Mouse (Mus musculus) adipose tissue, adult 10 weeks (tissue): Measurements from ENCODE around the gene Pmfbp1. TPM values are rescaled to one million over a fixed set of nuclear protein-coding genes. Genes with fewer than 3 reads are reported as not detected.

Experiments used
- polyA plus RNA-seq: library from polyadenylated mRNA; stranded (reverse); fragments of 350-450 nt; fragmentation: Illumina TruSeq; extraction: RNeasy Lipid Tissue Mini Kit (QIAGEN cat#74804); gene quantifications from one replicate; pipeline ENCODE4 v1.2.3, GENCODE M21; 2014; ENCODE audit warnings: low read depth, low replicate concordance

Gene Pmfbp1
- 7.3 TPM for polyA plus RNA-seq

GRCm38 (mm10) chr8:109493727-109494126, at the start of gene Pmfbp1:
Gene Pmfbp1 (plus strand): TSS chr8:109494027.

GRCm38 (mm10) chr8:109565498-109566333, 71.9 kb downstream of the Pmfbp1 start, which contains the start of the genes Dhx38 and Txnl4b:
Gene Dhx38 (minus strand): TSS chr8:109565861.
Gene Txnl4b (plus strand): TSS chr8:109565892.

DNA sequence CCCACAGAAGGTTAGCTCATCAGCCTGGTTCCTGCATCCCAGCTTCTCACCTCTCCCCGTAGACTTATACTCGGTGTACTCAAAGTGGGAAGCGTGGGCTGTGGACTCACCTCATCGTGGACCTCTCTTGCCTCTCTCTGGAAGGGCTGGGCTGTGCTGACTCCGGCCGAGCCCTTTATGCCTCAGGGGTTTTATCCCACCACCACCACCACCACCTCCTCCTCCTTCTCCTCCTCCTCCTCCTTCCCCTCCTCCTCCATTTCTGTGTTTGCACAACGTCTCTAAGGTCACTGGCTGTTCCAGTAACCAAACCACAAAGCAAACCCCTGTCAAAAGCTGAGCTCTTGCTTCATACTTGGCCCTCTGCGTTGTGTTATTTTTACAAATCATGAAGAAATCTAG, 85.1 kb downstream of the Pmfbp1 start, which contains the start of gene Hp:
Hp (minus strand) TSS at position 273 of the 402 bp plus-strand sequence.

Other genes starting within 250 kb of the Pmfbp1 start
- gene Dhx38, start 71.8 kb downstream of the Pmfbp1 start, polyA plus RNA-seq, result 16.6 TPM
- gene Txnl4b, start 71.9 kb downstream of the Pmfbp1 start, polyA plus RNA-seq, result 12.3 TPM
- gene Hp, start 85.1 kb downstream of the Pmfbp1 start, polyA plus RNA-seq, result 1,860 TPM
- 18.5 TPM for gene Dhodh, start 114.6 kb downstream of the Pmfbp1 start, polyA plus RNA-seq
- 1.2 TPM for gene Pkd1l3, start 120.5 kb downstream of the Pmfbp1 start, polyA plus RNA-seq
- 74.1 TPM for gene Ist1, start 199.2 kb downstream of the Pmfbp1 start, polyA plus RNA-seq
- gene Zfp821, start 211.5 kb downstream of the Pmfbp1 start, polyA plus RNA-seq, result 11.2 TPM
- 14.7 TPM for gene Atxn1l, start 243.7 kb downstream of the Pmfbp1 start, polyA plus RNA-seq